Mouse (Mus musculus) liver, postnatal 0 days (tissue): ENCODE data around the gene Hes3. TPM values are rescaled to one million over a fixed set of nuclear protein-coding genes. Genes with fewer than 3 reads are reported as not detected.
A peak's percentile ranks its signal among the peaks of the same experiment; 100 is the strongest.

Experiments
- ATAC-seq: fragments of 200-750 bp; cut with Nextera tagmentation; 2 replicates; pipeline ENCODE4 v1.8.0; 2017; ENCODE audit warnings: mild to moderate bottlenecking, moderate library complexity
- DNase-seq: peaks from one replicate; pipeline ENCODE4 v3.0.0-alpha.2; 2016
- H3K27ac ChIP-seq: fragments of 300-500 bp; sonication (generic); 2 replicates; pipeline ENCODE4 v1.5.1; 2014; ENCODE audit warnings: antibody characterized with exemption, moderate library complexity, mild to moderate bottlenecking, low read depth
- H3K27me3 ChIP-seq: fragments of 300-500 bp; sonication (generic); 2 replicates; pipeline ENCODE4 v1.6.1; 2014; ENCODE audit warnings: low read length, control low read depth, mixed read lengths; ENCODE audit not compliant: insufficient read depth
- H3K36me3 ChIP-seq: fragments of 300-500 bp; sonication (generic); replicated peaks from 2 replicates; pipeline ENCODE4 v1.6.1; 2014; ENCODE audit warnings: mild to moderate bottlenecking, control low read depth, low read length, moderate library complexity, mixed read lengths; ENCODE audit not compliant: insufficient read depth
- H3K4me1 ChIP-seq: fragments of 300-500 bp; sonication (generic); 2 replicates; pipeline ENCODE4 v1.6.1; 2014; ENCODE audit warnings: antibody characterized with exemption, mild to moderate bottlenecking, control low read depth; ENCODE audit not compliant: insufficient read depth
- H3K4me2 ChIP-seq: fragments of 300-500 bp; sonication (generic); 2 replicates; pipeline ENCODE4 v1.6.1; 2014; ENCODE audit warnings: low read depth, mild to moderate bottlenecking, low read length, moderate library complexity, mixed read lengths
- H3K4me3 ChIP-seq: fragments of 300-500 bp; sonication (generic); 2 replicates; pipeline ENCODE4 v1.5.1; 2014; ENCODE audit warnings: low read depth, low read length
- H3K9ac ChIP-seq: fragments of 300-500 bp; sonication (generic); replicated peaks from 2 replicates; pipeline ENCODE4 v1.6.1; 2014; ENCODE audit warnings: mild to moderate bottlenecking, moderate library complexity
- H3K9me3 ChIP-seq: fragments of 300-500 bp; sonication (generic); 2 replicates; pipeline ENCODE4 v1.6.1; 2016; ENCODE audit warnings: mild to moderate bottlenecking, control low read depth, low read length, mixed read lengths
- CTCF ChIP-seq: sonication (generic); IDR thresholded peaks from 2 replicates; pipeline ENCODE4 v1.5.1; 2016; ENCODE audit warnings: antibody characterized with exemption, low read depth
- EP300 ChIP-seq: IDR thresholded peaks from 2 replicates; pipeline ENCODE4 v1.6.1; 2016; ENCODE audit warnings: antibody characterized with exemption, low read depth, mild to moderate bottlenecking
- whole genome bisulfite sequencing: fragments of 180-500 bp; shearing (Covaris S2); extraction: QIAGEN DNeasy Blood & Tissue Kit; methylation state at CpG from one replicate; pipeline ENCODE4 v1.1.7; 2014; ENCODE audit not compliant: insufficient replicate concordance; 5-methylcytosine and 5-hydroxymethylcytosine counted together
- polyA plus RNA-seq: library from polyadenylated mRNA; unstranded; fragments of >200 nt; fragmentation: Nextera tagmentation; extraction: Ambion mirVana; gene quantifications from 2 replicates; pipeline ENCODE4 v1.2.1, GENCODE M21; 2015

Gene Hes3
- not detected in 2 replicates for polyA plus RNA-seq

- H3K27ac ChIP-seq = no peak within 1 kb of the TSS
- H3K4me1 ChIP-seq = peaks cover 10% of the 10 kb centered on the region
- no peak for ATAC-seq
- no peak within 1 kb of the TSS for H3K4me2 ChIP-seq
- H3K9ac ChIP-seq = no peak within 1 kb of the TSS
- no peak for DNase-seq
- H3K27me3 ChIP-seq = peaks cover 62% of the 10 kb centered on the region
- TF ChIP-seq CTCF (no peak), EP300 (no peak)
- 39% methylated on average over 6 of the region's 6 CpGs for WGBS
- no peaks in the 10 kb centered on the region for H3K9me3 ChIP-seq
- no peak within 1 kb of the TSS for H3K4me3 ChIP-seq
- H3K36me3 ChIP-seq = no peaks in the 10 kb centered on the region
Observed at GRCm38 (mm10) chr4:152291562-152291961, at the start of gene Hes3. Hes3 (minus strand) TSS chr4:152291662.

- TF ChIP-seq EP300 = no peak
- no peak for TF ChIP-seq CTCF
- ATAC-seq (0 out of 2 replicates have a peak, but pooled peaks have one; percentile 24), DNase-seq (peak; percentile 65)
Observed at GRCm38 (mm10) chr4:152340584-152341284, 49.3 kb upstream of the Hes3 start.

GRCm38 (mm10) chr4:152339293-152339790 lies 47.9 kb upstream of the Hes3 start:
- Histone ChIP-seq H3K4me1 (peaks cover 4% of the 10 kb centered on the region), H3K27ac (no peak overlapping the region), H3K9me3 (no peaks in the 10 kb centered on the region), H3K27me3 (peaks cover 41% of the 10 kb centered on the region), H3K4me3 (peak overlapping the region; percentile 38; the same call in 1 of the 2 replicates), H3K36me3 (no peaks in the 10 kb centered on the region), H3K4me2 (peak overlapping the region; percentile 55; the same call in 1 of the 2 replicates), H3K9ac (no peak overlapping the region)
- DNase-seq (no peak), ATAC-seq (no peak)
- WGBS = 3% methylated on average over 18 of the region's 26 CpGs
- no peak for TF ChIP-seq EP300
- no peak for TF ChIP-seq CTCF

More at GRCm38 (mm10) chr4:152340584-152341284, 49.3 kb upstream of the Hes3 start:
- WGBS = 35% methylated on average over 15 of the region's 15 CpGs
- no peaks in the 10 kb centered on the region for H3K9me3 ChIP-seq
- no peak overlapping the region for H3K27ac ChIP-seq
- H3K9ac ChIP-seq = no peak overlapping the region
- H3K27me3 ChIP-seq = peaks cover 41% of the 10 kb centered on the region
- peaks cover 16% of the 10 kb centered on the region for H3K4me1 ChIP-seq
- H3K4me2 ChIP-seq = no peak overlapping the region
- H3K36me3 ChIP-seq = no peaks in the 10 kb centered on the region
- H3K4me3 ChIP-seq = no peak overlapping the region

- TF ChIP-seq CTCF (no peak), EP300 (no peak)
- no peak for ATAC-seq
- H3K9me3 ChIP-seq = no peaks in the 10 kb centered on the region
- peak within 1 kb of the TSS; percentile 38 for H3K4me3 ChIP-seq
- peak within 1 kb of the TSS; percentile 55 for H3K4me2 ChIP-seq
- no peak within 1 kb of the TSS for H3K9ac ChIP-seq
- WGBS = 2% methylated on average over 60 of the region's 120 CpGs
- peaks cover 6% of the 10 kb centered on the region for H3K36me3 ChIP-seq
- peaks cover 4% of the 10 kb centered on the region for H3K4me1 ChIP-seq
- H3K27me3 ChIP-seq = peaks cover 41% of the 10 kb centered on the region
- no peak within 1 kb of the TSS for H3K27ac ChIP-seq
- no peak for DNase-seq
Observed at GRCm38 (mm10) chr4:152338419-152339292, 47.2 kb upstream of the Hes3 start, which contains the start of gene Chd5. Chd5 (plus strand) TSS chr4:152338651.

- TF ChIP-seq EP300 = no peak
- no peak for TF ChIP-seq CTCF
- Histone ChIP-seq H3K4me2 (no peak overlapping the region), H3K4me1 (peaks cover 4% of the 10 kb centered on the region), H3K9ac (no peak overlapping the region), H3K36me3 (peaks cover 14% of the 10 kb centered on the region), H3K27me3 (peaks cover 36% of the 10 kb centered on the region), H3K27ac (no peak overlapping the region), H3K9me3 (no peaks in the 10 kb centered on the region), H3K4me3 (no peak overlapping the region)
- no peak for DNase-seq
- no peak for ATAC-seq
- 27% methylated on average over 6 of the region's 6 CpGs for WGBS
Observed at GRCm38 (mm10) chr4:152337772-152338171, 46.3 kb upstream of the Hes3 start.

GRCm38 (mm10) chr4:152333587-152333986 lies 42.1 kb upstream of the Hes3 start:
- Histone ChIP-seq H3K4me3 (no peak overlapping the region), H3K36me3 (peaks cover 50% of the 10 kb centered on the region), H3K4me2 (no peak overlapping the region), H3K27me3 (peaks cover 13% of the 10 kb centered on the region), H3K9ac (no peak overlapping the region), H3K9me3 (no peaks in the 10 kb centered on the region), H3K4me1 (no peaks in the 10 kb centered on the region), H3K27ac (no peak overlapping the region)
- DNase-seq = no peak
- TF ChIP-seq CTCF = no peak
- no peak for TF ChIP-seq EP300
- WGBS = 89% methylated on average over 12 of the region's 12 CpGs
- ATAC-seq = no peak
